Mouse (Mus musculus): ENCODE measurements around the gene 9130213A22Rik. TPM values are rescaled to one million over a fixed set of nuclear protein-coding genes. Genes with fewer than 3 reads are reported as not detected.
A peak's percentile ranks its signal among the peaks of the same experiment; 100 is the strongest.

The 9130213A22Rik gene
- total and polyA plus RNA-seq, 2 experiments from 2014 or later, result 1.0 to 1.2 TPM

DNA sequence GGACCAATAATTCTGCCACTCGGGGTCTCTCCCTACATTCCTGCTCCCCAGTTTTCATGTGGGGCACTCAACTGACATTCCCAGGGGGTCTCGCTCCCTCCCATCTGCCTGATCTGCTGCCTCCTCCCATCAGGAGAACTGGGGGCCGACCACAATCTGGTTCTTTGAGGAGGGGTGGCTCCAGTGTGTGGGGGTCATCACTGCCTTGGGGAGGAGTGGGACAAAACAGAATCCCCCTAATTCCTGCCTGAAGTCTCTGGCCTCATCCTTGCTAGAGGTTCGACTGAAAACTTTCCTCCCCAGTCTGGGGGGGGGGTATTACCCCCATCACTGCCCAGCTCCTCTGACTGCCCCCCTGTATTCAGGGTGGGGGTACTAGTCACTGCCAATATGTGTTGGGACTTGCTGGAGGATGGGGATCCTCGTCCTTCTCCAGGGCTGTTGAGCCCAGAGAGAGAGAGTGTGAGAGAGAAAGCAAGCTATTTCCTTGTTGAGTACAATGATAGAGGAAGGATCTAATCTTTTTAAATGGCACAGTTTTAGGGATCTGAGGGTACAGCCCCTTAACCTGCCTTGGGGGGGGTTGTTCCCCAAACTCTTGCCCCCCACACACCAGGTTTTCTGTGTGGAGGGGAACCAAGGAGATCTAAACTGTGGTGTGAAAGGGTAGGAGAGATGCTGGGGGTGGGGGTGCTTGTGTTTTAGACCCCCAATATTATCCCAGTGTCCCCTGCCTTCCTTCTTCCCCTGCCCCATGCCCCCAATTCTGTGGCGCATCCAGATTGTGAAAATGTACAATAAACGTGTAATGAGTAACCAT, 30.6 kb downstream of the 9130213A22Rik start:
- Histone ChIP-seq H3K4me1 (ENCODE audit: insufficient read depth, low read length) (peaks cover 16% of the 10 kb centered on the region; the same call in 1 of the 2 replicates), H3K4me3 (ENCODE audit: low read depth, low read length) (no peak overlapping the region), H3K9me3 (ENCODE audit: low read length) (no peaks in the 10 kb centered on the region), H3K27me3 (ENCODE audit: insufficient read depth, low read length) (no peaks in the 10 kb centered on the region), H3K36me3 (ENCODE audit: insufficient read depth, low read length) (peaks cover 13% of the 10 kb centered on the region; the same call in 1 of the 2 replicates), H3K27ac (ENCODE audit: low read depth, low read length) (no peak overlapping the region), H3K9ac (replicated peaks; ENCODE audit: low read length, poor library complexity, severe bottlenecking) (no peak overlapping the region), H3K4me2 (ENCODE audit: low read depth, low read length, poor library complexity, severe bottlenecking) (no peak overlapping the region)
- 67% methylated on average over 7 of the region's 7 CpGs for WGBS
- DNase-seq (ENCODE audit: low spot score) (no peak), ATAC-seq (ENCODE audit: low FRiP score) (no peak)
- no peak for TF ChIP-seq CTCF (IDR thresholded peaks at IDR 0.05)

DNA sequence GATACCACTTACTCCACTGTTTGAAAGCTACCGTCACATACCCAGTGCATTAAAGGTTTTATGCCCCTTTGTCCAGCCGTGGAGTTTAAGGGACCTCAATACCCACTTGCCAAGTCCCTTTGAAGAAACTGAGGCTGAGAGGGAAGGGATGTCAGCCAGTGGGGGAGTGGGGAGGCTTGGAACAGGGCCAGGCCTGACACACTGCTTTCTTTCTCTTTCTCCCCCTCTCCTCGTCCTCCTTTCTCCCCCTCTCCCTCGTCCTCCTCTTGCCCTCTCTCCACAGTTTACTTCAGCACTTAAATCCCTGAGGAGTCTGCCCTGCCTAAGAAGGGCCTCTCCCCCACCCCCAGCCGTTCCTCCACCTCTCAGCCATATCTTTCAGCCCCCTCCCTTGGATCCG, 32.0 kb downstream of the 9130213A22Rik start:
- Histone ChIP-seq H3K27ac (ENCODE audit: low read depth, low read length) (no peak overlapping the region), H3K4me2 (ENCODE audit: low read depth, low read length, poor library complexity, severe bottlenecking) (peak overlapping the region; percentile 97; the same call in 1 of the 2 replicates), H3K36me3 (ENCODE audit: insufficient read depth, low read length) (peaks cover 13% of the 10 kb centered on the region; the same call in 1 of the 2 replicates), H3K4me1 (ENCODE audit: insufficient read depth, low read length) (peaks cover 16% of the 10 kb centered on the region; the same call in 1 of the 2 replicates), H3K9ac (replicated peaks; ENCODE audit: low read length, poor library complexity, severe bottlenecking) (no peak overlapping the region), H3K4me3 (ENCODE audit: low read depth, low read length) (no peak overlapping the region), H3K27me3 (ENCODE audit: insufficient read depth, low read length) (no peaks in the 10 kb centered on the region), H3K9me3 (ENCODE audit: low read length) (no peaks in the 10 kb centered on the region)
- TF ChIP-seq CTCF (IDR thresholded peaks at IDR 0.05), result no peak
- DNase-seq (ENCODE audit: low spot score) (no peak), ATAC-seq (ENCODE audit: low FRiP score) (no peak)
- 57% methylated on average over 6 of the region's 6 CpGs for WGBS

DNA sequence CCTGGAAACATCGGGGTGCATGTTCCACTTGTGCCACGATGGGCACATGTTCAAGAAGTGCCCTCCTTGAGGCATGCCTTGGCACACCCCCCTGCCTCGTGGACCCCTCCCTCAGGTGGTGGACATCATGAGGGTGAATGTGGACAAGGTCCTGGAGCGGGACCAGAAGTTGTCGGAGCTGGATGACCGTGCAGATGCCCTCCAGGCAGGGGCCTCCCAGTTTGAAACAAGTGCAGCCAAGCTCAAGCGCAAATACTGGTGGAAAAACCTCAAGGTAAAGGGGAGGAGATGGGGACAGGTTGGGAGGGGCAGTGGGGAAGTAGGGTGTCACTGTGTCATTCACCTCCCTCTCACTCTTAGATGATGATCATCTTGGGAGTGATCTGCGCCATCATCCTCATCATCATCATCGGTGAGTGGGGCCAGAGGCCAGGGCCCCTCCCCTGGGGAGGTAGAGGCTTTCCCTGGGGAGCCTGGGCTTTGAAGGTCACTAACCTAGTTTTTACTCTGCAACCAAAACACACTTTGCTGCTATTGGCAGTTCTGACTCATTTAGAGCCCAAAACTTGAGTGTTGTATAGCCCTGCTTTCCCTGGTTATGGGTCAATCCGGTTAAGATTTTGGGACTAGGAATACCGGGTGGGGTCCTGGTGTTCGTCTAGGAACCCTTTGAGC, 32.6 kb downstream of the 9130213A22Rik start:
- Histone ChIP-seq H3K27me3 (ENCODE audit: insufficient read depth, low read length) (no peaks in the 10 kb centered on the region), H3K4me3 (ENCODE audit: low read depth, low read length) (peak overlapping the region; percentile 95), H3K36me3 (ENCODE audit: insufficient read depth, low read length) (peaks cover 13% of the 10 kb centered on the region; the same call in 1 of the 2 replicates), H3K9ac (replicated peaks; ENCODE audit: low read length, poor library complexity, severe bottlenecking) (peak overlapping the region; percentile 100), H3K27ac (ENCODE audit: low read depth, low read length) (peak overlapping the region; percentile 99), H3K4me1 (ENCODE audit: insufficient read depth, low read length) (peaks cover 16% of the 10 kb centered on the region; the same call in 1 of the 2 replicates), H3K9me3 (ENCODE audit: low read length) (no peaks in the 10 kb centered on the region), H3K4me2 (ENCODE audit: low read depth, low read length, poor library complexity, severe bottlenecking) (peak overlapping the region; percentile 97)
- ATAC-seq (ENCODE audit: low FRiP score), result no peak
- TF ChIP-seq CTCF (IDR thresholded peaks at IDR 0.05), result no peak
- DNase-seq (ENCODE audit: low spot score), result no peak
- 89% methylated on average over 12 of the region's 12 CpGs for WGBS

DNA sequence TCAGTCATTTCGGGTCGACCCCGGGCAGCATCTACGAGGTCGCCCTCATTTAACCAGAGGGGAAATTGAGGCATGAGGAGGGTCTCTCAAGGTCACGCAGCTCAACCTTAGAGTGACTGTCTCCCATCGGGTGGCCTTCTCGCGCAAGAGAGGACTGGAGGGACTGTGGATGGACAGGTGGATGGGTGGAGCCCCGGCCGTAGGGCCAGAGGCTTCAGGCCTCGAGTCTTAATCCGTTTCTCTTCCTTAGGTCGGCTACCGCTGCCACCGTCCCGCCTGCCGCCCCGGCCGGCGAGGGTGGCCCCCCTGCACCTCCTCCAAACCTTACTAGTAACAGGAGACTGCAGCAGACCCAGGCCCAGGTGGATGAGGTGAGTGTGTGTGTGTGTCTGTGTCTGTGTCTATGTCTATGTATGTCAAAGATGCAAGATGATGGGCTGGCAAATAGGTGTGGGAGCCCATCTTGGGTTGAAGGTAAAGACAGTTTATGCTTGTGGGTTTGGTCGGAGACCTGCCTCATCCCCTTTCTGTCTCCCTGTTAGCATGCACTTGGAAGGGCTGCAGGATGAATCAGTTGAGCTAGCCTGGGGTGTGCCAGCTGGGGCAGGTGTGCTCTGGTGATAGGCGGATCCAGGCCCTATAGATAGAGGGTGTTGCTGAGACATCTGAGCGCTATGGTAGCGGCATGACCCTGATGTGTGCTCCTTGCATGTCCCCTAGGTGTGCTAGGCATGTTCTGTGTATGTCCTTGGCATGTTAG, 33.4 kb downstream of the 9130213A22Rik start:
- peaks cover 16% of the 10 kb centered on the region; the same call in 1 of the 2 replicates for H3K4me1 ChIP-seq (ENCODE audit: insufficient read depth, low read length)
- DNase-seq (ENCODE audit: low spot score), result no peak

DNA sequence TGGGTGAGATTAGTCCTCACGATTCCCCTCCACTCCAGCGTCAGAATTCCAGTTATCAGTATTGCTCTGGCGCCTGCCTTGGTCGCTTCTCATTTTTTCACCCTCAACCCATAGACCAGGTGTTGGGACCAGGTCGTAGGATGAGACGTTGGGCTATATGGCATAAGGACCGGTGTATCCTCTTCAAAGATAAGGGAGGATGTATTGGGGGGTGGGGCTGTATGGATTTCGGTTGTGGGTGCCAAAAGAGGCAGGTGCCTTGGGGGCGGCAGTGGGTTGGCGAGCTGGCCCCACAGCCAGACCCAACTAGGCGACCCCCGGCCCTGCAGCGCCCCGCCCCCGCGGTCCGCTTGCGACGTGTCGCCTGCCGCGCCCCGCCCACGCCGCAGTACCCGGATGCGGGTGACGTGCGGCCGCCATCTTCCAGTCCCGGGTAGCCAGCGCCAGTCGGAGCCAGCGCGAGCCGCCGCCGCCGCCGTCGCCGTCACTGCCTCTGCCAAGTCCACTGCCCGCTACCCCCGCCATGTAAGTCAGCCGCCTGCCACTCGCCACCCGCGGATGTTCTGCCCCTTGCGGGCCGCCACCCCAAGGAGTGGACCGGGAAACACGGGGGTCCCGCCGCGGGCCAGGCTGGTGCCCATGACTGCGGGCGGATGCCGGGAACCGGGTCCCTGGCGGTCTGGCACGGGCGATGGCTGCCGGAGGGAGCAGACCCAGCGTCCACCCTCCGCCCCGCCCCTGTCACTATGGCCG, 34.1 kb downstream of the 9130213A22Rik start, which contains the start of gene Vamp2:
TSS of gene Vamp2 (plus strand) at position 388 of the 753 bp plus-strand sequence.
- TF ChIP-seq CTCF (IDR thresholded peaks at IDR 0.05), result no peak; the same call in 1 of the 2 replicates
- H3K9ac ChIP-seq (replicated peaks; ENCODE audit: low read length, poor library complexity, severe bottlenecking), result peak within 1 kb of the TSS; percentile 100
- H3K4me3 ChIP-seq (ENCODE audit: low read depth, low read length), result peak within 1 kb of the TSS; percentile 95
- no peaks in the 10 kb centered on the region for H3K9me3 ChIP-seq (ENCODE audit: low read length)
- peak within 1 kb of the TSS; percentile 97 for H3K4me2 ChIP-seq (ENCODE audit: low read depth, low read length, poor library complexity, severe bottlenecking)
- no peaks in the 10 kb centered on the region for H3K27me3 ChIP-seq (ENCODE audit: insufficient read depth, low read length)
- peak; percentile 87 for ATAC-seq (ENCODE audit: low FRiP score)
- peaks cover 13% of the 10 kb centered on the region; the same call in 1 of the 2 replicates for H3K36me3 ChIP-seq (ENCODE audit: insufficient read depth, low read length)
- peaks cover 16% of the 10 kb centered on the region; the same call in 1 of the 2 replicates for H3K4me1 ChIP-seq (ENCODE audit: insufficient read depth, low read length)
- peak within 1 kb of the TSS; percentile 99 for H3K27ac ChIP-seq (ENCODE audit: low read depth, low read length)
- 1% methylated on average over 62 of the region's 67 CpGs for WGBS
- peak; percentile 95 for DNase-seq (ENCODE audit: low spot score)

More for the DNA sequence above, 33.4 kb downstream of the 9130213A22Rik start:
- Histone ChIP-seq H3K27ac (ENCODE audit: low read depth, low read length) (peak overlapping the region; percentile 99), H3K4me3 (ENCODE audit: low read depth, low read length) (peak overlapping the region; percentile 95), H3K27me3 (ENCODE audit: insufficient read depth, low read length) (no peaks in the 10 kb centered on the region), H3K4me2 (ENCODE audit: low read depth, low read length, poor library complexity, severe bottlenecking) (peak overlapping the region; percentile 97), H3K36me3 (ENCODE audit: insufficient read depth, low read length) (peaks cover 13% of the 10 kb centered on the region; the same call in 1 of the 2 replicates), H3K9ac (replicated peaks; ENCODE audit: low read length, poor library complexity, severe bottlenecking) (peak overlapping the region; percentile 100), H3K9me3 (ENCODE audit: low read length) (no peaks in the 10 kb centered on the region)
- 0 out of 2 replicates have a peak, but pooled peaks have one; percentile 6 for TF ChIP-seq CTCF (IDR thresholded peaks at IDR 0.05)
- peak; percentile 12; the same call in 1 of the 2 replicates for ATAC-seq (ENCODE audit: low FRiP score)
- 11% methylated on average over 24 of the region's 25 CpGs for WGBS

All from midbrain, postnatal 0 days (tissue).